Mouse (Mus musculus): ENCODE measurements around the gene Gm14124. TPM values are rescaled to one million over a fixed set of nuclear protein-coding genes. Genes with fewer than 3 reads are reported as not detected.
"Not testable (repeated sequence)": the region's sequence is repeated elsewhere in the genome, so short reads cannot be mapped to it uniquely, and the experiment has no call there.

Gene Gm14124
- not detected in 2 replicates for polyA plus RNA-seq (2012; rRNA removed)

DNA sequence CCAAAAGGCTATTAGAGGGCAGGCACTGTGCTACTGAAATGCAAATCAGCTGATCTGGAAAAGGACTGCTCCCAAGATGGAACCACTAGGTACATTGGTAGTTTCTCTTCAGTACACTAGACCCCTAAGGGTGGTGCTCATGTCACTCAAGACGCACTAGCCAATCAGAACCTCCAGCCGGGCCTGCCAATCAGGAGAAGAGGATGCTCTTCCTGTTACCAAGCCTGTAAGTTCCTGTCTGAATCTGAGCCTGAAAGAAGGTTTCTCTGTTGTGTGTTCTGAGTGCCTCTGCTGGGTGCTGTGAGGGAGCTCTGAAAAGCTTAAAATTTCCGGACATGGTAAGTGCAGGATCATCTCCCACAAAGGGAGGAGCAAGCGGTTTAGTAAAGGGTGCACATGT is at the start of gene Gm14124:
Gm14124 (plus strand) TSS at position 227 of the 400 bp plus-strand sequence.
- H3K4me3 ChIP-seq (replicated peaks; ENCODE audit: extremely low read depth, low read depth, low read length); H3K4me1 ChIP-seq (ENCODE audit: control insufficient read depth, insufficient read depth, low read length); DNase-seq: not testable (repeated sequence)
- WGBS, result 75% methylated on average over 4 of the region's 4 CpGs

GRCm38 (mm10) chr2:150217600-150218362 is 39.5 kb upstream of the Gm14124 start, which contains the start of gene Zfp937:
Zfp937 (plus strand) TSS chr2:150218073.
- H3K4me3 ChIP-seq (replicated peaks; ENCODE audit: extremely low read depth, low read depth, low read length), result peak within 1 kb of the TSS; percentile 56
- H3K4me1 ChIP-seq (ENCODE audit: control insufficient read depth, insufficient read depth, low read length), result not testable (repeated sequence)
- WGBS, result 0% methylated on average over 15 of the region's 15 CpGs
- DNase-seq, result peak; percentile 59

- peak overlapping the region; percentile 56 for H3K4me3 ChIP-seq (replicated peaks; ENCODE audit: extremely low read depth, low read depth, low read length)
- 9% methylated on average over 4 of the region's 4 CpGs for WGBS
- not testable (repeated sequence) for DNase-seq; H3K4me1 ChIP-seq (ENCODE audit: control insufficient read depth, insufficient read depth, low read length)
Observed at GRCm38 (mm10) chr2:150218363-150218725, 39.0 kb upstream of the Gm14124 start.

GRCm38 (mm10) chr2:150223263-150223662 is 34.1 kb upstream of the Gm14124 start:
- not testable (repeated sequence) for DNase-seq; H3K4me1 ChIP-seq (ENCODE audit: control insufficient read depth, insufficient read depth, low read length); H3K4me3 ChIP-seq (replicated peaks; ENCODE audit: extremely low read depth, low read depth, low read length)

DNA sequence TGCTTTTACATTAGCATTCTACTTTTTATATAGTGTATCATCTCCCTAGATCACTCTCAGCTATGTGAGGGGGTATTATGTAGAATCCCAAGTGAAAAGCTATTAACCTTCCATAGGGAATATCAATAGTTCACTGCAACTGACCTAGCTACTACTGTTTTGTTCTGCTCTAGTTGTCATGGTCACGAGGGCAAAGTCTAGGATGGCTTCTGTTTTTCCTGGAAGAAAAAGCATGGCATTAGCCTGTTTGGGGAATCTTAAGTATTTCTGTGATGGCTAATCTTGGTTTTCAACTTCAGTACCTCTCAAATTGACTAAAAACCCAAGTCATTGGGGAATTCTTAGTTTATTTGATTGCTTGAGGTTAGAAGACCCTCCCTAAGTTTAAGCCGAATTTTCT is 14.1 kb upstream of the Gm14124 start:
- no peak overlapping the region for H3K4me3 ChIP-seq (replicated peaks; ENCODE audit: extremely low read depth, low read depth, low read length)
- 93% methylated on average over 2 of the region's 2 CpGs for WGBS
- no peak for TF ChIP-seq POLR2A (IDR thresholded peaks at IDR 0.05; ENCODE audit: borderline replicate concordance, extremely low read depth, low read depth, low read length)
- no peak for TF ChIP-seq CTCF (IDR thresholded peaks at IDR 0.05; ENCODE audit: insufficient read depth, low read length)
- no peak for DNase-seq
- no peaks in the 10 kb centered on the region for H3K4me1 ChIP-seq (ENCODE audit: control insufficient read depth, insufficient read depth, low read length)

GRCm38 (mm10) chr2:150255491-150255890 is 1.8 kb upstream of the Gm14124 start, which contains the start of gene Gm21994:
Gm21994 (minus strand) TSS chr2:150255591.
- H3K4me3 ChIP-seq (replicated peaks; ENCODE audit: extremely low read depth, low read depth, low read length); H3K4me1 ChIP-seq (ENCODE audit: control insufficient read depth, insufficient read depth, low read length): not testable (repeated sequence)
- WGBS, result 47% methylated on average over 2 of the region's 2 CpGs

GRCm38 (mm10) chr2:150256861-150257260 is 456 bp upstream of the Gm14124 start:
- WGBS, result 62% methylated on average over 2 of the region's 2 CpGs
- H3K4me1 ChIP-seq (ENCODE audit: control insufficient read depth, insufficient read depth, low read length); H3K4me3 ChIP-seq (replicated peaks; ENCODE audit: extremely low read depth, low read depth, low read length); DNase-seq: not testable (repeated sequence)

More at GRCm38 (mm10) chr2:150255491-150255890, 1.8 kb upstream of the Gm14124 start, which contains the start of gene Gm21994:
- DNase-seq, result not testable (repeated sequence)

DNA sequence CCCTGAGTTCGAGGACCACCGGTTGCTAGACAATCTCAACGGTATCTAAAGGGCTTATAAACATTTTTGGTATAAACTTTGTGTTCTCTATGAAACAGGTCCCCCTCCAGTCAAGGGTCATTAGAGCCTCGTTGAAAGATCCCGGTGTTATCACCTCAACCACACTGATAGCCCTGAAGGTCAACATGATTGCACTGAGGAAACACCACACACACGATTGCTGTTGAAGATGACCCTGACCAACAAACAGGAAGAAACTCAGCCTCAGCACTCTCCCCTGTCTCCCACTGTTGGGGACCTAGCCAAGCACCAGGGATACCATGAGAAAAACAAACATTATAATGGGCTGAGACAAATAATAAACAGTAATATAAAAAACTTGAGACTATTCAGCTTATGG is 36.4 kb downstream of the Gm14124 start:
- no peak overlapping the region for H3K4me3 ChIP-seq (replicated peaks; ENCODE audit: extremely low read depth, low read depth, low read length)

DNA sequence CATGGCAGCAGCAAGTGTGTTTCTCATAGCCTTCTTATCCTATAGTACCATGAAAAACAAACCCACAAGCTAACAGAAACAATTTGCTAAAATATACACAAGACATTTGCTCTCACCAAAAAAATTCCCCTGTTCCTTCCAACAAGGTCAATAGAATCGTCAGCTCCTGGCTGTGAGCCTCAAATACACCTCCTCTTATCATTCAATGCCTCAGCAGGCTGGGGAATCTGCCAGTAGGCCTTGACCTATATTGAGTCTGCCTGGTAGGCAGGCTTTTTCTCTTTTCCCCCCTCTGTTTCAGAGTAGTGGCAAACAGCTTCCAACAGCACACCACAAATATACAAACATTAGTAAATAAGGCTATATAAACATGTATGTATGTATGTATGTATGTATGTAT is 41.8 kb downstream of the Gm14124 start:
- WGBS, result 21% methylated on average over 1 of the region's 1 CpGs
- TF ChIP-seq CTCF (IDR thresholded peaks at IDR 0.05; ENCODE audit: insufficient read depth, low read length) (no peak), POLR2A (IDR thresholded peaks at IDR 0.05; ENCODE audit: borderline replicate concordance, extremely low read depth, low read depth, low read length) (no peak)
- Histone ChIP-seq H3K4me3 (replicated peaks; ENCODE audit: extremely low read depth, low read depth, low read length) (no peak overlapping the region), H3K4me1 (ENCODE audit: control insufficient read depth, insufficient read depth, low read length) (no peaks in the 10 kb centered on the region)
- no peak for DNase-seq

More for the DNA sequence above, 36.4 kb downstream of the Gm14124 start:
- WGBS, result 68% methylated on average over 6 of the region's 6 CpGs
- no peaks in the 10 kb centered on the region for H3K4me1 ChIP-seq (ENCODE audit: control insufficient read depth, insufficient read depth, low read length)
- TF ChIP-seq POLR2A (IDR thresholded peaks at IDR 0.05; ENCODE audit: borderline replicate concordance, extremely low read depth, low read depth, low read length), result no peak
- TF ChIP-seq CTCF (IDR thresholded peaks at IDR 0.05; ENCODE audit: insufficient read depth, low read length), result no peak
- no peak for DNase-seq

DNA sequence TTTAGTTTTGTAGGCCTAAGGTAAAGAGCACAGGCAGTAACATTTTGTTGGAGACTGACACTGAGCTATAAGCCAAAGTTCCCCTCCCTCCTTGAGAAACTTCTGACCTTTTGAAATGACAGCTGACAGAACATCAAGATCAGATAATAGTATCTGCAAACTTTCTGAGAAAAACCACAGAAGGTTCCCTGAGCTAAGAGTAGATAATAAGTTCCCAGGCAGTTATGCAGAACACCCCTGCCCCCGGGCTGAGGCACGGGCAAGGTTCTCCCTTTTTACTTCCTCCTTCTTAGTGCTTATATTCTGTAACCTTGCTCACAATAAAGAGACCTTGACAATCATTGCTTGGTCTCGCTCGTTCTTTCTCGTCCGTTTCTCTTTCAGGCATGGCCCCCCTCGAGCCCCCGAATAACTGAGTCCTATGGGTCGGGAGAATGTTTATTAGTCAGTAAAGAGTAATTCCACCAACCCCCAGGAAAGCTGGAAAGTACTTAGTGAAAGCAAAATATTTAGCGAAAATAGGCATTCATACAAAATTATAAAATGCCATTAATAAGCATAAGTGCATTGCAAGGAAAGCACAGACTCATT is 50.0 kb downstream of the Gm14124 start:
- Histone ChIP-seq H3K4me3 (replicated peaks; ENCODE audit: extremely low read depth, low read depth, low read length) (no peak overlapping the region), H3K4me1 (ENCODE audit: control insufficient read depth, insufficient read depth, low read length) (no peaks in the 10 kb centered on the region; the same call in none of the 2 replicates)
- 76% methylated on average over 10 of the region's 10 CpGs for WGBS
- DNase-seq, result no peak
- no peak for TF ChIP-seq CTCF (IDR thresholded peaks at IDR 0.05; ENCODE audit: insufficient read depth, low read length)
- no peak for TF ChIP-seq POLR2A (IDR thresholded peaks at IDR 0.05; ENCODE audit: borderline replicate concordance, extremely low read depth, low read depth, low read length)

Data from lung, adult 2 months (tissue).